ENCODE assay signal across 11 mouse cellular contexts in the genomic region with DNA sequence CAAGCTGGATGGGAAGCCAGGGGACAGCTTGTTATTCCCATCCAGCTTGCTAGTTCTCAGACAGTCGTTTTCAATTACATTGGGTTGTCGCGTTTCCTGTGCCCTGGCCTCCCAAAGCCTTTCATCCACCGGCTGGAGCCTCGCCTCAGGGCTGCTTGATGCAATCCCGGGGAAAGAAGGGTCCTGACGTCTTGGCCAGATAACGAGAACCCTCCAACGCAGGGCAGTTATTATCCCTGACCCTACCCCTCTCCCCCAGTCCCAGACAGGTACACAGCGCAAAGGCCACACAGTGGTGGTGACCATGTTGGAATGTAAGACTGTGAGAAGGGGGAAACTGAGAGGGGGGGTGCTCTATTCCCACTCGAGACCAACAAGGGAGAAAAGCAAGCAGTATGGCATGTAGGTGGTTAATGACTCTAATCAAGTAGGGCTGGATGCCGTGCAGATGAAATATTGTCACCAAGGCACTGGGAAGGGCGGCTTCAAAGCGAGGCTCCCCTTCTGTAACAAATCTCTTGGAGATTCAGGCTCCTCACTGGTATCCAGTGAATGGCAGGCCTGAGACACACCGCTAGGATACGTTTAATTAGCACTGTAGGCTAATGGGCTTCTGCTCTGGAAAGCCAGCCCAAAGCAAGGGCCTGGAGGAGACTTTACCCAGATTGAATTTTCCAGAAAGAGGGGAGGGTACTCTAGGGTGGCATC.
DNase-seq lines count a peak whose midpoint lies in the region; ATAC-seq and TF ChIP-seq lines count a peak whose summit lies in the region.
"Had no signal": no experiment of that assay in that cellular context is flagged by ENCODE, and none has a peak within 500 bp of the region (broad histone marks: within the 10 kb centered on the region; RNA-seq: fewer than 3 reads in every experiment).

No protein-coding gene starts in this region.

- ATAC-seq in lung, embryonic 14.5 days (ENCODE audit: insufficient read depth): no peak
- no peak; the same call in 1 of the 2 replicates for ATAC-seq in forebrain, embryonic 11.5 days (replicated peaks; ENCODE audit: low FRiP score)
- ATAC-seq in hindbrain, postnatal 0 days: 0 out of 2 replicates have a peak, but pooled peaks have one; percentile 38
- ATAC-seq in neural tube, embryonic 12.5 days (ENCODE audit: low FRiP score, low read depth): 0 out of 2 replicates have a peak, but pooled peaks have one; percentile 41
- no peak for ATAC-seq in monocyte, adult 5-6 weeks (replicated peaks; ENCODE audit: insufficient number of reproducible peaks, low FRiP score, low TSS enrichment, poor library complexity, severe bottlenecking)
- no peak for ATAC-seq in heart, embryonic 11.5 days (replicated peaks; ENCODE audit: insufficient number of reproducible peaks, low FRiP score, low TSS enrichment)
- ATAC-seq: liver, postnatal 0 days had no signal

- no peaks in the 10 kb centered on the region for H3K36me3 ChIP-seq in lung, embryonic 14.5 days (ENCODE audit: insufficient read depth)
- no peaks in the 10 kb centered on the region for H3K36me3 ChIP-seq in forebrain, embryonic 11.5 days (ENCODE audit: control insufficient read depth, insufficient read depth, low read length)
- H3K36me3 ChIP-seq in hindbrain, postnatal 0 days (ENCODE audit: insufficient read depth, low read length): no peaks in the 10 kb centered on the region
- no peaks in the 10 kb centered on the region; the same call in 1 of the 2 replicates for H3K36me3 ChIP-seq in neural tube, embryonic 12.5 days
- H3K36me3 ChIP-seq in heart, embryonic 11.5 days (ENCODE audit: control insufficient read depth, insufficient read depth, low read length): no peaks in the 10 kb centered on the region

- 38% methylated on average over 16 of the region's 16 CpGs for WGBS in lung, embryonic 14.5 days
- 41% methylated on average over 16 of the region's 16 CpGs for WGBS in forebrain, embryonic 11.5 days
- WGBS in hindbrain, postnatal 0 days: 39% methylated on average over 16 of the region's 16 CpGs
- WGBS in neural tube, embryonic 12.5 days: 29% methylated on average over 16 of the region's 16 CpGs
- WGBS in heart, embryonic 11.5 days (ENCODE audit: insufficient replicate concordance): 49% methylated on average over 16 of the region's 16 CpGs

- no peaks in the 10 kb centered on the region for H3K9me3 ChIP-seq in lung, embryonic 14.5 days (ENCODE audit: low read depth, low read length)
- peaks cover 3% of the 10 kb centered on the region; the same call in 1 of the 2 replicates for H3K9me3 ChIP-seq in forebrain, embryonic 11.5 days (ENCODE audit: control insufficient read depth, low read length)
- no peaks in the 10 kb centered on the region for H3K9me3 ChIP-seq in hindbrain, postnatal 0 days (ENCODE audit: low read length)
- H3K9me3 ChIP-seq in neural tube, embryonic 12.5 days: no peaks in the 10 kb centered on the region
- H3K9me3 ChIP-seq in heart, embryonic 11.5 days (replicated peaks; ENCODE audit: control insufficient read depth, low read length): 0 out of 2 replicates have a peak, but pooled peaks cover 4% of the 10 kb centered on the region

- TF ChIP-seq CTCF in lung, embryonic 14.5 days (IDR thresholded peaks at IDR 0.05; ENCODE audit: low read depth): no peak
- TF ChIP-seq CTCF in hindbrain, postnatal 0 days (IDR thresholded peaks at IDR 0.05; ENCODE audit: low read depth): no peak

- DNase-seq in lung, embryonic 14.5 days: peak; percentile 38
- DNase-seq in lung, postnatal 4 days: no peak
- DNase-seq in forebrain, embryonic 11.5 days (ENCODE audit: low spot score): peak; percentile 67
- DNase-seq in hindbrain, postnatal 0 days (ENCODE audit: low spot score): no peak
- DNase-seq in spleen, adult 12 weeks (ENCODE audit: low spot score): no peak
- DNase-seq: gastrocnemius, postnatal 10 days; heart, postnatal 36 days; liver, postnatal 0 days had no signal

- no peak overlapping the region for H3K9ac ChIP-seq in lung, embryonic 14.5 days
- no peak overlapping the region for H3K9ac ChIP-seq in forebrain, embryonic 11.5 days (ENCODE audit: low read length)
- H3K9ac ChIP-seq in hindbrain, postnatal 0 days (replicated peaks; ENCODE audit: low read length): no peak overlapping the region
- peak overlapping the region; percentile 26; the same call in 1 of the 2 replicates for H3K9ac ChIP-seq in neural tube, embryonic 12.5 days
- no peak overlapping the region for H3K9ac ChIP-seq in heart, embryonic 11.5 days (ENCODE audit: low read depth, low read length)
- H3K9ac ChIP-seq: liver, postnatal 0 days had no signal

- no peak overlapping the region for H3K27ac ChIP-seq in lung, embryonic 14.5 days (ENCODE audit: low read depth)
- H3K27ac ChIP-seq in forebrain, embryonic 11.5 days (ENCODE audit: low read depth, low read length): no peak overlapping the region
- H3K27ac ChIP-seq in hindbrain, postnatal 0 days: peak overlapping the region; percentile 26; the same call in 1 of the 2 replicates
- H3K27ac ChIP-seq in neural tube, embryonic 12.5 days: no peak overlapping the region
- no peak overlapping the region for H3K27ac ChIP-seq in heart, embryonic 11.5 days (ENCODE audit: low read depth, low read length)

- no peak overlapping the region for H3K4me2 ChIP-seq in lung, embryonic 14.5 days
- no peak overlapping the region for H3K4me2 ChIP-seq in forebrain, embryonic 11.5 days (ENCODE audit: low read depth, low read length, severe bottlenecking)
- no peak overlapping the region for H3K4me2 ChIP-seq in hindbrain, postnatal 0 days (ENCODE audit: low read depth, low read length)
- no peak overlapping the region for H3K4me2 ChIP-seq in neural tube, embryonic 12.5 days (replicated peaks)
- H3K4me2 ChIP-seq in heart, embryonic 11.5 days: no peak overlapping the region

- no peak overlapping the region for H3K4me3 ChIP-seq in lung, embryonic 14.5 days (ENCODE audit: low read depth, low read length)
- no peak overlapping the region for H3K4me3 ChIP-seq in forebrain, embryonic 11.5 days (ENCODE audit: low read depth, low read length)
- no peak overlapping the region for H3K4me3 ChIP-seq in hindbrain, postnatal 0 days (ENCODE audit: low read length)
- H3K4me3 ChIP-seq in neural tube, embryonic 12.5 days: no peak overlapping the region
- H3K4me3 ChIP-seq in heart, embryonic 11.5 days (ENCODE audit: low read depth, low read length): no peak overlapping the region

- H3K27me3 ChIP-seq in lung, embryonic 14.5 days (ENCODE audit: insufficient read depth, low read length): no peaks in the 10 kb centered on the region
- H3K27me3 ChIP-seq in forebrain, embryonic 11.5 days (ENCODE audit: control insufficient read depth, insufficient read depth, low read length): no peaks in the 10 kb centered on the region
- H3K27me3 ChIP-seq in hindbrain, postnatal 0 days (ENCODE audit: insufficient read depth, low read length): no peaks in the 10 kb centered on the region
- H3K27me3 ChIP-seq in neural tube, embryonic 12.5 days (replicated peaks): no peaks in the 10 kb centered on the region
- H3K27me3 ChIP-seq in heart, embryonic 11.5 days (ENCODE audit: control insufficient read depth, insufficient read depth, low read length): no peaks in the 10 kb centered on the region

- no peaks in the 10 kb centered on the region for H3K4me1 ChIP-seq in lung, embryonic 14.5 days (ENCODE audit: insufficient read depth)
- H3K4me1 ChIP-seq in forebrain, embryonic 11.5 days (replicated peaks; ENCODE audit: control insufficient read depth, insufficient read depth, low read length): peaks cover 8% of the 10 kb centered on the region; the same call in 1 of the 2 replicates
- peaks cover 6% of the 10 kb centered on the region for H3K4me1 ChIP-seq in hindbrain, postnatal 0 days (ENCODE audit: insufficient read depth, low read length)
- peaks cover 19% of the 10 kb centered on the region for H3K4me1 ChIP-seq in neural tube, embryonic 12.5 days
- peaks cover 3% of the 10 kb centered on the region; the same call in 1 of the 2 replicates for H3K4me1 ChIP-seq in heart, embryonic 11.5 days (ENCODE audit: control insufficient read depth, insufficient read depth, low read length)

Comparison
In these comparisons a context has a peak if more than half of its experiments do, and no peak if none do; other contexts are left out.
1. DNase-seq: peak in lung, embryonic 14.5 days (single experiment) and forebrain, embryonic 11.5 days (single experiment); none in lung, postnatal 4 days (0 of 2), hindbrain, postnatal 0 days (single experiment) and spleen, adult 12 weeks (single experiment).
2. ATAC-seq: peak in hindbrain, postnatal 0 days (single experiment) and neural tube, embryonic 12.5 days (single experiment); none in lung, embryonic 14.5 days (single experiment), forebrain, embryonic 11.5 days (single experiment), monocyte, adult 5-6 weeks (single experiment) and heart, embryonic 11.5 days (single experiment).